Mouse (Mus musculus): Measurements from ENCODE around the gene Gm20605. TPM values are rescaled to one million over a fixed set of nuclear protein-coding genes. Genes with fewer than 3 reads are reported as not detected.
A peak's percentile ranks its signal among the peaks of the same experiment; 100 is the strongest.

Gene Gm20605
- total RNA-seq, 2 experiments from 2014 or later, result 2.9 to 3.3 TPM

GRCm38 (mm10) chr5:137671443-137672240 is 42.7 kb downstream of the Gm20605 start:
- TF ChIP-seq CTCF (IDR thresholded peaks at IDR 0.05), result no peak
- intact Hi-C loops (cut with DNase I), result no loop called here
- peak overlapping the region; percentile 17; the same call in 1 of the 2 replicates for H3K4me3 ChIP-seq
- peak; percentile 75 for DNase-seq
- H3K27ac ChIP-seq, result peak overlapping the region; percentile 88

GRCm38 (mm10) chr5:137672361-137672760 is 43.4 kb downstream of the Gm20605 start:
- intact Hi-C loops (cut with DNase I), result no loop called here

GRCm38 (mm10) chr5:137673015-137673414 is 44.0 kb downstream of the Gm20605 start:
- H3K4me3 ChIP-seq, result no peak overlapping the region
- TF ChIP-seq CTCF (IDR thresholded peaks at IDR 0.05), result no peak
- intact Hi-C loops (cut with DNase I), result no loop called here
- DNase-seq, result no peak
- H3K27ac ChIP-seq, result peak overlapping the region; percentile 88

More at GRCm38 (mm10) chr5:137672361-137672760, 43.4 kb downstream of the Gm20605 start:
- TF ChIP-seq CTCF (IDR thresholded peaks at IDR 0.05), result no peak
- H3K4me3 ChIP-seq, result no peak overlapping the region
- peak overlapping the region; percentile 88 for H3K27ac ChIP-seq
- no peak for DNase-seq

- intact Hi-C loops (cut with DNase I), result no loop called here
- no peak for DNase-seq
- TF ChIP-seq CTCF (IDR thresholded peaks at IDR 0.05), result no peak
- Histone ChIP-seq H3K4me3 (no peak overlapping the region), H3K27ac (no peak overlapping the region)
Observed at GRCm38 (mm10) chr5:137674786-137675185, 45.8 kb downstream of the Gm20605 start.

- intact Hi-C loops (cut with DNase I), result no loop called here
- no peak for DNase-seq
- no peak overlapping the region for H3K4me3 ChIP-seq
- no peak for TF ChIP-seq CTCF (IDR thresholded peaks at IDR 0.05)
- H3K27ac ChIP-seq, result no peak overlapping the region
Observed at GRCm38 (mm10) chr5:137677859-137678258, 48.9 kb downstream of the Gm20605 start.

GRCm38 (mm10) chr5:137678736-137679135 is 49.8 kb downstream of the Gm20605 start:
- intact Hi-C loops (cut with DNase I), result no loop called here
- no peak for TF ChIP-seq CTCF (IDR thresholded peaks at IDR 0.05)
- no peak overlapping the region for H3K27ac ChIP-seq
- DNase-seq, result no peak
- no peak overlapping the region for H3K4me3 ChIP-seq

GRCm38 (mm10) chr5:137679726-137680125 is 50.8 kb downstream of the Gm20605 start:
- no peak for TF ChIP-seq CTCF (IDR thresholded peaks at IDR 0.05)
- Histone ChIP-seq H3K4me3 (no peak overlapping the region), H3K27ac (no peak overlapping the region)
- DNase-seq, result no peak
- intact Hi-C loops (cut with DNase I), result no loop called here

- intact Hi-C loops (cut with DNase I), result no loop called here
- Histone ChIP-seq H3K4me3 (no peak overlapping the region), H3K27ac (no peak overlapping the region)
- TF ChIP-seq CTCF (IDR thresholded peaks at IDR 0.05), result no peak
- DNase-seq, result no peak
Observed at GRCm38 (mm10) chr5:137682526-137682925, 53.6 kb downstream of the Gm20605 start.

- Histone ChIP-seq H3K4me3 (peak overlapping the region; percentile 83), H3K27ac (peak overlapping the region; percentile 81)
- TF ChIP-seq CTCF (IDR thresholded peaks at IDR 0.05), result no peak
- intact Hi-C loops (cut with DNase I), result no loop called here
- no peak for DNase-seq
Observed at GRCm38 (mm10) chr5:137683388-137684293, 54.7 kb downstream of the Gm20605 start.

GRCm38 (mm10) chr5:137684294-137685123 is 55.5 kb downstream of the Gm20605 start, which contains the start of gene Agfg2:
Agfg2 (minus strand) TSS chr5:137684726.
- Histone ChIP-seq H3K4me3 (peak within 1 kb of the TSS; percentile 83), H3K27ac (peak within 1 kb of the TSS; percentile 81)
- peak; percentile 18; the same call in 1 of the 2 replicates for TF ChIP-seq CTCF (IDR thresholded peaks at IDR 0.05)
- peak; percentile 97 for DNase-seq
- intact Hi-C loops (cut with DNase I), result loop anchor here (5.0 kb wide), 1 partner anchor 53 kb away; no protein-coding TSS in a partner anchor

- no peak for TF ChIP-seq CTCF (IDR thresholded peaks at IDR 0.05)
- intact Hi-C loops (cut with DNase I), result loop anchor here (5.0 kb wide), 1 partner anchor 52 kb away; no protein-coding TSS in a partner anchor
- no peak for DNase-seq
- no peak overlapping the region for H3K27ac ChIP-seq
- H3K4me3 ChIP-seq, result no peak overlapping the region
Observed at GRCm38 (mm10) chr5:137685653-137686052, 56.7 kb downstream of the Gm20605 start.
